Mouse (Mus musculus) C2C12 (cell line): Measurements from ENCODE around the gene C2cd5.

ENCODE experiments used
- CTCF ChIP-seq: IDR thresholded peaks from one replicate; pipeline ENCODE4 v1.5.1; 2011; ENCODE audit not compliant: control insufficient read depth, insufficient read depth, insufficient read length
- MAX ChIP-seq: IDR thresholded peaks from one replicate; pipeline ENCODE4 v1.6.1; 2011; ENCODE audit warnings: mild to moderate bottlenecking, control low read depth
- MYOG ChIP-seq: IDR thresholded peaks from one replicate; pipeline ENCODE4 v1.6.1; 2011; ENCODE audit not compliant: control insufficient read depth, insufficient read length; ENCODE audit errors: extremely low read depth

GRCm38 (mm10) chr6:142962881-142963280 is 137.1 kb downstream of the C2cd5 start:
- TF ChIP-seq MYOG (no peak), MAX (no peak), CTCF (no peak)
